Mouse (Mus musculus) CD4-positive, CD25-positive, alpha-beta regulatory T cell, adult 4 months (primary cell): ENCODE data around the gene Vwf. TPM values are rescaled to one million over a fixed set of nuclear protein-coding genes. Genes with fewer than 3 reads are reported as not detected.

Experiments
- ATAC-seq: one replicate; pipeline ENCODE4 v1.8.0; 2017
- polyA plus RNA-seq, 2 experiments: library from polyadenylated mRNA; unstranded; fragments of 100-300 nt; shearing (Covaris generic); gene quantifications; one replicate each; pipeline ENCODE4 v1.2.1; 2017

Gene Vwf
- not detected for polyA plus RNA-seq

GRCm38 (mm10) chr6:125546474-125546873 lies at the start of gene Vwf:
Gene Vwf (plus strand): TSS chr6:125546774.
- no peak for ATAC-seq

DNA sequence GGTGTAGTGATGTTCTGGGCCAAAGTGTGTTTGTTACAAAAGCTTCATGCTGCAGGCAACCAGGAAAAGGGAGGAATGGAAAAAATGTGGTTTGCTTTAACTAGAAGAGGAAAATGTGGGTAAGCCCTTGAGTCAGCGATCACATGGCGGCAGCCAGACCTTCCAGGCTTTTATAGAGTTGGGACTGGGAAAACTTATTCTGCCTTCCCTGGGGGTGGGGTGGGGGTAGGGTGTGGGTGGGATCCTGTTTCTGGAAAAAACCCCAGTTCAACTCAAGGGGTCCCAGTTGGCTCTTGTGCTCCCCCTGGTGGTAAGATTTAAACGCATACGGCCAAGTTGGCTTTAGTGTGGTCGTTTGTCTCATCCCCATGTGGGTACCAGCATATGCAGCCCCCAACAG lies 48.5 kb upstream of the Vwf start:
- ATAC-seq = peak; percentile 36

GRCm38 (mm10) chr6:125503186-125503802 lies 43.3 kb upstream of the Vwf start:
- no peak for ATAC-seq

- ATAC-seq = no peak
Observed at GRCm38 (mm10) chr6:125504622-125505355, 41.8 kb upstream of the Vwf start.

DNA sequence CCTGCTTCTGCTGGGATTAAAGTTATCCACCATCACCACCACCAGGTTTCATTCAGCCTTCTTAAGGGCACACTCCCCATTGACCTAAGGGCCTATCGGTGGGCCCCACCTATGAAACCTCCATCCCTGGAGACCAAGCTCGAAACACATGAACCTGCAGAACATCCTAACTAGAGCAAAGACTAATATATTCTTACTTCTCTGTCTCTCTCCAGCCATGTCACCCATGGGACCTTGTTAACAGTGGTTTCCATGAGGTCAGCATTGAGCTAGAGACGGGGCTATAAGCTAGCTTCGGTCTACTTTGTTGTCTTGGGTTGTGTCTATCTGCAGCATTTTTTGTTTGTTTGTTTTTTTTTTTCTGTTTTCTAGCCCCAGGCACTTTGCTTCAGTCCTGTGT lies 40.1 kb upstream of the Vwf start:
- ATAC-seq = no peak

GRCm38 (mm10) chr6:125509783-125510182 lies 36.8 kb upstream of the Vwf start:
- ATAC-seq = no peak

DNA sequence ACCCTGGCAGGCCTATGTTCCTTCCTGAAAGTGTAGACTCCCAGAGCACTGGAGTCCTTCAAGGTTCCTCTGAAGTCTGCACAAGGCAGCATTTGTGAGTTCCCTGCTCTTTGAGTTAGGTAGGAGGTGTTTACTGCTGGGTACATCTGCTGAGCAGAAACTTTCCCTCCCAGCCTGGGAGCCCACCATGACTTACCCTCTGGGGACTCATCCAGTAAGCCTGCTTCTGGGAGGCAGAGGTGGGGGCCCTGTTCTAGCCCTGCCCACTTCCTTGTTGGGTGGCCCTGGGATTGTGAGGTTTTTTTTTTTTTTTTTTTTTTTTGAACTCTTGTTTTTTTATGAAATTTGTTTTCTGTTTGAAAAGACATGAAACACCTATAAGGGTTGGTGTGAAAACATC lies 35.9 kb upstream of the Vwf start:
- no peak for ATAC-seq

DNA sequence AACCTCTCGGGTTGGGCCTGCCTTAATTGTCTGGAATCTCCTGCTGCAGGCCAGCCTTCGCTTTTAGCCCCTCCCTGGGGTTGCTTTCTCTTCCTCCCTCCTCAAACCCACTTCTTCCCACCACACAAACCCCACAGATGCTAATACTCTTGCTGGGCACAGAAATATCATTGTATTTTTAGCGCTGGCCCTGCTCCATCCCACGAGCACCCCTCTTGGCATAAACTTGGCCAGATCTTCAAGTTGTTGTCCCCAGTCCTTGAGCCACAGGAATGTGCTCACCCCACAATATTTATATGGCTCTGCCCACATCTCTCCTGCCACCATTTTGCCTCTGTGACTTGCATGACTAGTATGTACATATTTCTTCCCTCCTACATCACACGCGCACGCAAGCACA lies 35.4 kb upstream of the Vwf start:
- ATAC-seq = no peak

DNA sequence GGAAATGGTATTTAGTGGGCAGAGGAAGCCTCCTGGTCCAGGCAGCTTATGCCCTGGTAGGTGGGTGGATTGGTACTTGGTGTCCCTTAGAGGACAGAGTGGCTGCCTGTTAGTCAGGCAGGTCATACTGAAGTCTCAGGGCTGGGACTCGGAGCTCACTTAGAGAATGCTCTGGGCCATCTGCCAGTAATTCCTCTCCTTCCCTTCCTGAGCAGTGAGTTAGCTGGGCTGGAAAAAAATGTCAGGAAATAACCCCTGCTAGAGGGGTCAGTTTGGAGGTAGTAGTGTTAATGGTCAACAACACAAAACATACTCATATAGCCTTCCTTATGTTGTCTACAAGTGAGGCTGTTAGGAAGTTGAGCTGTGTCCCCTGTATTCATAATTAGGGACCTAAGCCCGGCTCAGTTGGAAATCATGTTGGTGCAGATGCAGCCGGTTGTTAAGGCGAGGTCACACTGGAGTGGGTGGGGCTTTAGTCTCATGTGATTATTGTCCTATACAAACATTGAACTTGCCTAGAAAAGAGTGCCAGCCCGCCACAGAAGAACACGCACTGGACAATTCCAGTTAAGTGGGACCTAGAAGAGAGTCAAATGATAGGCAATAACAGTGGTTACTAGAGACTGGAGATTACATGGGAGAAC lies 33.5 kb upstream of the Vwf start:
- no peak for ATAC-seq

DNA sequence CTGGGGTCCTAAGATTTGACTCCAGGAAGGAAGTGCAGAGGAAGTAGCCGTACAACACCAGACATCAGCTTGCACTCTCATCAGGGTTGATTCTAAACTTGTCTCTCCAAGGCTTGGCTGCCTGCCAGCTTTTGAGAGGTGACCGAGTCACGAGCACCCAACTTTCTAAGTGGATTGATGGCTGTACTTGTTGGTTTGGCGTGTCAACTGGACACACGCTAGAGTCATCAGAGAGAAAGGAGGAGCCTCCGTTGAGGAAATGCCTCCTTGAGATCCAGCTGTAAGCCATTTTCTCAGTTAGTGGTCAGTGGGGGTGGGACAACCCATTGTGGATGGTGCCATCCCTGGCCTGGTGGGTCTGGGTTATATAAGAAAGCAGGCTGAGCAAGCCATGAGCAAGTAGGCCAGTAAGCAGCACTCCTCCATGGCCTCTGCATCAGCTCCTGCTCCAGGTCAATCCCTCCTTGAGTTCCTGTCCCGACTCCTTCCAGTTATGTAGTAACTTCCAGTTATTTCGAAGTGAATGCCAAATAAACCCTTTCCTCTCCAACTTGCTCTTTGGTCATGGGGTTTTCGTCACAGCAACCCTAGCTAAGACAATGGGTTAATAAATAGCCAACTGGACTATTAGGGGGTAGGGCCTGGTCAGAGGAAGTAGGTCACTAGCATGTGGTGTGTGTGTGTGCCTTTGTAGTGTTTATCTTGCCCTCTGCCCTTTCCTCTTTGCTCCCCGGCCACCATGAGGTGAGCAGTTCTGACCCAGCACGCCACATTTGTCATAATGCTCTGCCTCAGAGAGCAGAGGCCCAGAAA lies 30.9 kb upstream of the Vwf start:
- no peak for ATAC-seq

- no peak for ATAC-seq
Observed at GRCm38 (mm10) chr6:125521558-125522193, 24.9 kb upstream of the Vwf start.

DNA sequence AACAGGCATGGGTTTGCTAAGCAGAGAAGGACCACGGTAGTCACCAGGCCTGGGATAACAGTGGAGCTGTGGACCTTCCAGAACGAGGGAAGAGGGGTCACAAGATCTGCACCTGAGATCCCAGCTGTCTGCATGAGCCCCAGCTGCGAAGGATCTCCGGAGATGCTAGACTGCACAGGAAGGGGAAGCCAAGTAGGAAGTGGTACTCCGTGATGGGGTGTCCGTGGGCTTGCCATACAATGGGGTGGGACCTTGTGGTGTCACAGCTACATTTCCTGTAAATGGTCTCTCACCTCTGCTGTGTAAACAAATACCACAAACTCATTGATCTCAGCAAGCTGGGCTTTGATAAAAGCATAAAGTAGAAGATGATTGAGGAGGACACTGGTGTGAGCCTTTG lies 22.5 kb upstream of the Vwf start:
- ATAC-seq = no peak

DNA sequence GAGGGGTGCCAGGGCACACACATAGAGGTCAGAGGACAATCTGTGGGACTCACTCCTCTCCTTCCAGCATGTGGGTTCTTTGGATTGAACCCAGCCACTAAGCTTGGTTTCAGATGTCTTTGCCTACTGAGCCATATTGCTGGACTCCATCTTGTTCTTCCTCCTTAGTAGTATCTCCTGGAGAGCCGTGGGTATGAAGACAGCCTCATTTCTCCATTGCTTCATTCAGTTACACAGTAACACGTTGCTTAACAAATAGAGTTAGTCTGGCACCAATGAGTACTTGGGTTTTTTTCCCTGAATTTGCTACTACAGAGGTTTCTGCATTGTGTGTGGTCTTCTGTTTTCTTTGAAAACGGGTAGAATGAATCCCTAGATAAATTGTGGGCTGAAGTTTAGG lies 20.5 kb upstream of the Vwf start:
- no peak for ATAC-seq

GRCm38 (mm10) chr6:125528614-125529200 lies 17.9 kb upstream of the Vwf start:
- no peak for ATAC-seq

GRCm38 (mm10) chr6:125529479-125529878 lies 17.1 kb upstream of the Vwf start:
- no peak for ATAC-seq

GRCm38 (mm10) chr6:125533104-125533650 lies 13.4 kb upstream of the Vwf start:
- no peak for ATAC-seq

- ATAC-seq = no peak
Observed at GRCm38 (mm10) chr6:125534990-125535389, 11.6 kb upstream of the Vwf start.

- no peak for ATAC-seq
Observed at GRCm38 (mm10) chr6:125538469-125538868, 8.1 kb upstream of the Vwf start.

DNA sequence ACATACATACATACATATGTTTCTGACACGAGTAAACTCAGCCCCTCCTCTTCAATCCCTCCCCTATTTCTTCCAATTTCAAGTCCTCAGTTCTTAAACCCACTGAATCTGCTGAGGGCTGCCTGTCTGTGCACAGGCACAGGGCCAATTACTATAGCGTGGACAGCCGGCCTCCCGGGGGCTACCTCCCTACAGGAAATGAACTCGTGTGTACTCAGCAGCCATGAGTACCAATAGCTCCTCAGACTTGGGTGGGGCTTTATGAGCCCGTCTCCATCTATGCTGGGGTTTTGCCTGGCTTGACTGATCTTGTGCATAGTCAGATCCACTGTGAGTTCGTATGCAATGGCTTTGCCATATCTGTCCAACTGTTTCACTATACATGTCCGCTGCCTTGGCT lies 7.2 kb upstream of the Vwf start:
- no peak for ATAC-seq

DNA sequence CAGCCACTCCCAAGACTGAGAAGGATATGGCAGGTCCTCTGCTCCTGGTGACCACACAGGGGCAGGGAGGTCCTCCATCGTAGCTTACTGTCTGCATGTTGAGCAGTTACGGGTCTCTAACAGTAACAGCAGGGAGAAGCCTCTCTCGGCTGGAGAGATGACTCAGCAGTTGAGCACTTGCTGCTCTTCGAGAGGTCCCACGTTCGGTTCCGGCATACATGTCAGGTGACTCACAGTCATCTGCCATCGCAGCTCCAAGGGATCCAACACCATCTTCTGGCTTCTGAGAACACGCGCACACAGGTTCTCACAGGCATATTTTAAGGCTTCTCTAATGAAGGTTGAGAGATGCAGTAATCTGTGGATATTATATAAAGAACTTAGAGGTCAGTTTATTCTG lies 6.4 kb upstream of the Vwf start:
- no peak for ATAC-seq

DNA sequence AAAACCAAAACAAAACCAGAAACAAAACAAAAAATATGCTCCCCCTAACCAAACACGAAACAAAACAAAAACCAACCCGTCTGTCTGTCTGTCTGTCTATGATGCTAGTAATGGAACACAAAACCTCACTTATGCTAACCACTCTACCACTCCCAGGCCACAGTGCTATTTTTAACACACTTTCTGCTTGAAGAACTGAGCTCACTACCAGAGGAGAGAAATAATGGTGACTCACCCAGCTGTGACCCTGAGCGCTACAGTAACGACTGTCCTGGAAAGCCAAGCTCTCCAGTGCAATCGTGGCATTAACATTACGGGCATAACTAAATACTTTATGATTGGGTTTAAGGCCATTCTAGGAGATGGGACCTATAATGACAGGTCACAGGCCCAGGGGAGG lies 5.7 kb upstream of the Vwf start:
- no peak for ATAC-seq

GRCm38 (mm10) chr6:125541296-125541695 lies 5.3 kb upstream of the Vwf start:
- ATAC-seq = no peak
